Mouse (Mus musculus): ENCODE results near the gene Astn1.

Gene Astn1

DNA sequence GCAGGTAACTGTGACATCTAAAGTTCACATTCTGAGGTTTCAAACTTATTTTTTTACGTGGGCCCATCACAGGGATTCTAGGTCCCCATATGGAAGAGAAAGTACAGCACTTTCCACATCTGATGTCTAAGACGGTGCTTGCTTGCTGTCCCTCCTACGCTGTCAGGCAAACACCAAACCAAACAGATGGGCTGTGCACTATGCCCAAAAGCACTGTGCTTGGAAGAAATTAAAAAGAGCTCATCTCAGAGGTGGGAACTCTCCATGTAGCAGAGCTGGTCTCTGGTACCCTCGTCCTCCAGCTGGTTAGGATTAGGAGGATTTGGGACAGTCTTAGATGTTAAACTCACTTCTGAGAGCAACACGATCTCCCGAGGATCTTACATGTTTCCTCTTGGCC, 150.6 kb downstream of the Astn1 start:
- in situ Hi-C loops (cut with MboI; ENCODE audit: unreplicated experiment in 2 of 2): no loop called here

GRCm38 (mm10) chr1:158513572-158513971, 151.5 kb downstream of the Astn1 start:
- in situ Hi-C loops (cut with MboI; ENCODE audit: unreplicated experiment in 2 of 2): no loop called here

DNA sequence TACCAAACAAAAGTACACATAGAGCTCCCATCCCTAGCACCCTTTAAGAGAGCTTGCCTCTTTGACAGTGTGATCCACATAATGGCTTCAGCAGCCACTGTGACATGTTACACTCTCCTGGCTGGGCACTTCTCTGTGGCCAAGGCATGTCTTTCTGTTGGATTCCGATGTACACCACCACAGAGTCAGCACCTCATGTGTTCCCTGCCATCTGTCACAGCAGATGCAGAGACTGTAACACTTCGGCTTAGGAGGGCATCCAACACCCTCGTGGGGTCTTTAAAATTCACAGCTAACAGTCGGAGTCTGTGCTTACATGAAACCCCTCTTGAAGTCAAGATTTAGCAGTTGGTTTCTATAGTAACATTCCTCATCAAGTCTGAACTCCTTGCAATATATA, 154.5 kb downstream of the Astn1 start:
- in situ Hi-C loops (cut with MboI; ENCODE audit: unreplicated experiment in 2 of 2): no loop called here

DNA sequence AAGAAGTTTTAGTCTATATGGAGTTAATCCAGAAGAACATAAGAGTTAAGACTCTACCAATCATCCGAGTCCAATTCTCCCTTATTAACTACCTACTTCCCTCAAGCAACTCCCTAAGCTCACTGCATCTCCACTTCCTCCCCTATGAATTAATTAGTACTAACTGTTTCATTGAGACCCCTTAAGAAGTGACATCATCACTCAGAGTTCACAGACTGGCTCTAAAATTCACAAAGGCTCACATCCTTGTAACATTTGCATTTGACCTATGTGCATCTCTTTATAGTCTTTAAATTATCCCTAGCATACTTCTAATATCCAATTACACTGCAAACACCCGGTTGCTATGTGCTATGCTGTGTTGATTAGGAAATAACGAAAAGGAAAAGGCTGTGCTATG, 174.1 kb downstream of the Astn1 start:
- in situ Hi-C loops (cut with MboI; ENCODE audit: unreplicated experiment in 2 of 2): no loop called here

DNA sequence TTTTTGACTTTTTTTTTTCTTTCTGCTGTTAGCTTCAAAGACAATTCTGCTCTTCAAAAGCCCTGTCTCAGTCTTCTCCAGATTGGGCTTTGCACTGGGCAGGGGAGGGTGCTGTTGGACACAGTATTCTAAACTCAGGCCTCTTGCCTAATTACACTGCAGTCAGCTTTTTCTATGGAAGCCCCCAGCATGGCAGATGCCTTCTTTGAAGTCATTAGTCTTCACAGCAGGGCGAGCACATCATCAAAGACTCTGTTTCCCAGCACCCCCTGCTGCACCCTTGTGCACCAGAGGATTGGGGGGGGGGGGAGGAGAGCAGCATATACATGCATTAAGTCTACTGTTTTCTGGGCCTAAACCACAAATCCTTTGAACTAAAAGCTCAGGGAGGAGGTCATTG, 174.8 kb downstream of the Astn1 start:
- in situ Hi-C loops (cut with MboI; ENCODE audit: unreplicated experiment in 2 of 2): no loop called here

DNA sequence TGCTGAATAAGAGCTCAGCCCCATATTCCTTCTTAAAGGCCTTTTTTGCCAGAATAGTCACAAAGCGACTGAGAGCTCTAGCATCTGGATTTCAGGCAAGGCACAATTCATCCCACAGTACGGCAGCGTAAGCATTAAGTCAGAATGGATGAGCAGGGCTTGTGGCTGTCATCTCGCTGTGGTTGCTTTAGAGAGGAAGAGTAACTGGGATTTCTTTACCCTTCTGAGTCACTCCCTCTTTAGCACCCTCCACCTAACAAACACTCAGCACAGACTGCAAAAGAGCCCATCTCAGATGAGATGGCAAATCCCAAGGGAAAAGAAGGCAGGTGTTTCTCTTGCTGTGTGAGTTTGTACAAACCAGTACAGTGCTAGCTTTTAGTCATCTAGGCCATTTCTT, 183.0 kb downstream of the Astn1 start:
- in situ Hi-C loops (cut with MboI; ENCODE audit: unreplicated experiment in 2 of 2): no loop called here

GRCm38 (mm10) chr1:158546513-158546912, 184.4 kb downstream of the Astn1 start:
- in situ Hi-C loops (cut with MboI; ENCODE audit: unreplicated experiment in 2 of 2): no loop called here

DNA sequence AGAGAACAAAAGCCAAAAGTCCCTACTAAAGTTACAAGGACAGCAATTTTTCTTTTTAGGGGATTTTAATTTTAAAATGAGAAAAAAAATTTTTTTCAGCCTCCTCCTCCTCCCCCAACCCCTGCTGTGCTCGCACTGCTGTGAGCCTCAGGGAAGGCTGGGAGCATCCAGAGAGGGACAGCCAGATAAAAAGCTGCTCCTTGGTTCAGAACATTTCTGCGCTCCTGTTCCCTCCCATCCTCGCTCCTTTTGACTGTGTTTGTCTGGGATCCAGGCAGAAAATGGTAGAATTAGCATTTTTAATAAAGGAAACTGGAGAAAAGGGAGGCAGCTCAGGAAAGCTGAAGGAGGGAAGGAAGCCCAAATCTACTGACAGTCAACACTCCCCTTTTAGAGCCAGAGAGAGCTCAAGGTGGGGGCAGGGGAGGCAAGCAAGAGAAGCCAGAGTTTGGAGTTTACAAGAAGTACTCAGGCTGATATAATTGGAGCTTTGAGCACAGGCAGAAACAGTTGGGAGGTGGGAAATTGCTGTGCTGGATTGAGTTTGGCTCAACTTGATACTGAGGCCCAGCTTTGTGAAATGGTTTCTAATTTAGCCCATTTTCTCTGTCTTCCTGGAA, 185.6 kb downstream of the Astn1 start:
- in situ Hi-C loops (cut with MboI; ENCODE audit: unreplicated experiment in 2 of 2): no loop called here

DNA sequence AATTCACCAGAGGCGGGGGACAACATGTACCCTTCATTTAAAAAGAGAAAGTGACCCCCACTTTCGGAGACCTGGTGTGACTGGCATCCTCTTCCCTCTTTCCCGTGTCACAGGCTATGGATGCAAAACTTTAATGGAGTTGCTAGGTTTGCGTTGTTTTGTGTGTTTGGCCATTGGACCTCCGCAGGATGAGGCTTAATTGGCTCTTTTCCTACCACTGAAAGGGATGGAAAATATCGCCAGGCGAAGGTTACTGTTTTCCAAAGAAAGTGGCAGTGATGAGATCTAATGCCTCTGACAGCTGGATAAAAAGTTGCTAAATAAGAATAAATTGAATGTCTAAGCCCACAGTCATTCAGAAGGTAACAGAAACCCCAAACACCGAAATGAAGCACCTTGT, 186.2 kb downstream of the Astn1 start:
- in situ Hi-C loops (cut with MboI; ENCODE audit: unreplicated experiment in 2 of 2): no loop called here

- in situ Hi-C loops (cut with MboI; ENCODE audit: unreplicated experiment in 2 of 2): no loop called here
These were observed 187.5 kb downstream of the Astn1 start for GRCm38 (mm10) chr1:158549616-158550015.

DNA sequence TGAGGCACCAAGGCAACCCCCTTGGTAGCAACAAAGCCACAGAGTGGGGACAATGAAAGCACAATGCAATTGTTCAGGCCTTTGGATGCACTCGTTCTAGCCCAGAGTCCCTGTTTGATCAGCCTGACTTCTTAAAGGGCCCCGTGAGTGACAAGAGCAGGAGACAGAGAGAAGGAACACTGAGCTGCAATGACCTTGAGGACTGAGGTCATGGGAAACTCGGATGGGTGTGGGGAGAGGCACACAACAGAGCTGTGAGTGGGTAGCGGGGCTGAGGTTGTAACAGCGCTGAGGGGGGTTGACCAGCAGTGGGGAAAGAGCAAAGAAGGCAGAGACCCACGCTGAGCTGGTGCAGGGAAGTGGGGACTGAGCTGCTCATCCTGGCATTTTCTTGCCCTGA, 189.9 kb downstream of the Astn1 start:
- in situ Hi-C loops (cut with MboI; ENCODE audit: unreplicated experiment in 2 of 2): no loop called here

- in situ Hi-C loops (cut with MboI; ENCODE audit: unreplicated experiment in 2 of 2): no loop called here
These were observed 191.3 kb downstream of the Astn1 start for GRCm38 (mm10) chr1:158553341-158553740.

- in situ Hi-C loops (cut with MboI; ENCODE audit: unreplicated experiment in 2 of 2): no loop called here
These were observed 192.0 kb downstream of the Astn1 start for GRCm38 (mm10) chr1:158554020-158554505.

- in situ Hi-C loops (cut with MboI; ENCODE audit: unreplicated experiment in 2 of 2): no loop called here
These were observed 211.1 kb downstream of the Astn1 start for GRCm38 (mm10) chr1:158573168-158573567.

- in situ Hi-C loops (cut with MboI; ENCODE audit: unreplicated experiment in 2 of 2): no loop called here
These were observed 211.5 kb downstream of the Astn1 start for GRCm38 (mm10) chr1:158573597-158573996.

DNA sequence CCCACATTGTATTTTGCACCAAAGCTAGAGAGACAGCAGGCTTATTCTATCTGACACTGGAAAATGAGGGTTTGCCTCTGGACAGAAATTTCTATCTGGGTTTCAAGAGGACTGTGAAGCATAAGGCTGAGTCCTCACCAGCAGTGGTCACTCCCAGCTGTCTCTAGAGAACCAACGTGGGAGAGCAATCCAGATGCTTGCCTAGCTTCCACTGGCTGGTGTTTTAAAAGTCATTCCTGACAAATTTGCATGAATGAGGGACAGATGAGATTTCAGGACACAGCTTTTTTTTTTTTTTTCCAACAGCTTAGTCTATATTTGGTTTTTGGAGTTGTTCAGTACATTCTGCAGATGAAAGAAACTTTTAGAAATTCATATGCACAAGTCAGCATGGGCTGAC, 213.9 kb downstream of the Astn1 start:
- in situ Hi-C loops (cut with MboI; ENCODE audit: unreplicated experiment in 2 of 2): no loop called here

GRCm38 (mm10) chr1:158581806-158582205, 219.7 kb downstream of the Astn1 start:
- in situ Hi-C loops (cut with MboI; ENCODE audit: unreplicated experiment in 2 of 2): no loop called here

DNA sequence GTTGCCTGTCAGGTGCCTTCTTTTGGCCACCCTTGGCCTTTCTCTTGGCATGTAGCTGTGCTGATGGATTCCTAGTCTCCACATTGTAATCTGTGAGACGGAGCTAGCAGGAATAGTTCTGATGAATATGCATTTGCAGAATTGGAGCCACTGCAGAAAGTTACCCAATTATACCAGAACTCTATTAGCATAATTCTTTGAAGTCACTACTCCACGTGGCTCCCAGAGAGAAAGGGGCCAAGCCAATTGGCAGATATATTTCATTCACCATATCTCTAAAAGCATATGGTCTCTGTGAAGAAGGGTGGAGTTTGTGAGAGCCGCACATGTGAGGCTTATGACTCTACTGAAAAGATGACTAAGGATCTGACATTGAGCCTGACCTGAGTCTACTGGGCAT, 226.8 kb downstream of the Astn1 start:
- in situ Hi-C loops (cut with MboI; ENCODE audit: unreplicated experiment in 2 of 2): no loop called here

DNA sequence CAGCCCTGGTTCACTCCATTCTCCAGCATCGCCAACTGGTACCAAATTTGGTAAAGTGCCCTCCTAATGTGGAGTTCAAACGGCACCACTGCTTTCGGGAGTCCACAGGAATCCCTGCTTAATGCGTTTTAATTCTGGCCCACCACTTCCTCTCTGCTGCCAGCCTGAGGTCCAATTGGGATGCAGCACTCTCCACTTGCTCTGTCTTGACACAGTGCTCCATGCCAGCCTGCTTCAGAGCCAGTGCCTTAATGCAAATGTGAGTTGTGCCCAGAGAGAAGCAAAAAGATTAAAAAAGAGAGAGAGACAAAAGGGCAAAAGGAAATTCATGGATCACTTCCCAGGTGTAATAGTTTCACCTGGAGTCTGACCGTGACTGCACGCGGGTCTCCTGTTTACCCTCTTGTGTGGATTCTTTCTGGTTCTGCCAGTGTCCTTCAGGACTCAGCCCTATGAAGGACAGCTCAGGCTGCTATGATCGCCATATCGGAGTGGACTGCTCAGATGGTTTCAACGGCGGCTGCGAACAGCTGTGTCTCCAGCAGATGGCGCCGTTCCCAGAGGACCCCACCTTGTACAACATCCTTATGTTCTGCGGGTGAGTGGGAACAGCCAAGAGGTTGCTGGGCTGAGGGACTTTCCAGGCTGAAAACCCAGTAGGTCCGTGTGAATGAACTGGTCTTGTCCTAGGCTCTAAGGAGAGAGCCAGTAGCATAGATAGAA, 234.8 kb downstream of the Astn1 start:
- in situ Hi-C loops (cut with MboI; ENCODE audit: unreplicated experiment in 2 of 2): no loop called here

- in situ Hi-C loops (cut with MboI; ENCODE audit: unreplicated experiment in 2 of 2): no loop called here
These were observed 235.9 kb downstream of the Astn1 start for GRCm38 (mm10) chr1:158597996-158598395.

DNA sequence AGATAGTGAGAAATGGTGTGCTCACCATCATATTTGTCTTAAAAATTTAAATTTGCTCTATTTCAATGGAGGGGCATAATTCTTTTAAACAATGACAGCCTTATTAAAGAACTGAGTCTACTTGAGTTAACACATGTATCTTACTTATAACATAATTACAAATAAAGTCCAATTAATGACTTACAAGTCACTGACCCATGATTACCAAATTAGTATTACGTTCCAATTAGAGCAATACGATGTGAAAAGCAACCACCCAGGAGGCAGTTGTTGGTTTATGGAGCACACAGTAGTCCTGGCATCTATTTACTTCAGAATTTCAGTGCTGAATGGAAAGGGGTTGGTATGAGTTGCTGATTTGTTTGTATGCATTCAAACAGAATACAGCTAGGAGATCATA, 237.4 kb downstream of the Astn1 start:
- in situ Hi-C loops (cut with MboI; ENCODE audit: unreplicated experiment in 2 of 2): no loop called here

DNA sequence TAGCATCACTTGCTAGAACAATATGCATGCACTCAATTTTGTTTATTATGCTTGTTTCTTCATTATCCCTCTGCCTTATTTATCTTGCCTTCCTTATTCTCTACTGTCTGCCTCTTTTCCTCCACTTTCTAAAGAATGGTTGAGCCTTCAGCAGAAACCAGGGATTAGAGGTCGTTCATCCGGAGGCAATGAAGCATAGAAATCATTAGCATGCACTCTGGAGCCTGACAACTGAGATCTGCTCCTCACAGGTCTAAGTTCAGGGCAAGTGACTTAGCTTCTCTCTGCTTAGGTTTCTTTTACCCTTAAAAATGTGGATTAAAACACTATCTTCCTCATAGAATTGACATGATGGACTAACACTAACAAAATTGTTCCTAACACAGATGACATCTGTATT, 241.0 kb downstream of the Astn1 start:
- in situ Hi-C loops (cut with MboI; ENCODE audit: unreplicated experiment in 2 of 2): no loop called here

Measured in v-Abl transformed pro-B cells (cell line).